Mouse (Mus musculus) limb, embryonic 14.5 days (tissue): ENCODE measurements at regions not wholly inside any gene's neighbourhood (a gene's known extent, or its start where the extent isn't known, plus 50 kb on each side); places are given as distances from the start of the nearest gene placed in this dataset.

ENCODE experiments used
- ATAC-seq: fragments of 200-750 bp; cut with Nextera tagmentation; 2 replicates; pipeline ENCODE4 v1.8.0; 2017; ENCODE audit warnings: low read depth, moderate number of reproducible peaks, moderate TSS enrichment; ENCODE audit not compliant: low FRiP score
- DNase-seq: peaks from one replicate; pipeline ENCODE4 v3.0.0-alpha.2; 2015; ENCODE audit warnings: low spot score
- H3K27ac ChIP-seq: fragments of 300-500 bp; sonication (generic); replicated peaks from 2 replicates; pipeline ENCODE4 v1.5.1; 2014; ENCODE audit warnings: low read depth, mild to moderate bottlenecking, low read length, moderate library complexity, mixed read lengths
- H3K27me3 ChIP-seq: fragments of 300-500 bp; sonication (generic); 2 replicates; pipeline ENCODE4 v1.6.1; 2014; ENCODE audit warnings: low read length, mixed read lengths; ENCODE audit not compliant: control insufficient read depth, insufficient read depth
- H3K36me3 ChIP-seq: fragments of 300-500 bp; sonication (generic); 2 replicates; pipeline ENCODE4 v1.6.1; 2014; ENCODE audit warnings: mild to moderate bottlenecking, low read length, moderate library complexity, mixed read lengths; ENCODE audit not compliant: control insufficient read depth, insufficient read depth
- H3K4me1 ChIP-seq: fragments of 300-500 bp; sonication (generic); 2 replicates; pipeline ENCODE4 v1.6.1; 2014; ENCODE audit warnings: antibody characterized with exemption, low read length, mixed read lengths; ENCODE audit not compliant: control insufficient read depth, insufficient read depth
- H3K4me2 ChIP-seq: fragments of 300-500 bp; sonication (generic); replicated peaks from 2 replicates; pipeline ENCODE4 v1.6.1; 2014; ENCODE audit warnings: low read depth, mild to moderate bottlenecking, low read length, moderate library complexity; ENCODE audit not compliant: severe bottlenecking
- H3K4me3 ChIP-seq: fragments of 300-500 bp; sonication (generic); replicated peaks from 2 replicates; pipeline ENCODE4 v1.5.1; 2014; ENCODE audit warnings: low read length
- H3K9ac ChIP-seq: fragments of 300-500 bp; sonication (generic); 2 replicates; pipeline ENCODE4 v1.6.1; 2014; ENCODE audit warnings: mild to moderate bottlenecking, low read depth, low read length, moderate library complexity; ENCODE audit not compliant: severe bottlenecking
- H3K9me3 ChIP-seq: fragments of 300-500 bp; sonication (generic); 2 replicates; pipeline ENCODE4 v1.6.1; 2016; ENCODE audit warnings: low read length; ENCODE audit not compliant: control insufficient read depth
- POLR2A ChIP-seq: fragments of 200-500 bp; IDR thresholded peaks from 2 replicates; pipeline ENCODE4 v1.8.0; 2012; ENCODE audit warnings: inconsistent platforms, mild to moderate bottlenecking, moderate library complexity, borderline replicate concordance; ENCODE audit not compliant: insufficient read depth, insufficient read length; ENCODE audit errors: extremely low read depth
- WGBS: fragments of 180-500 bp; shearing (Covaris S2); extraction: QIAGEN DNeasy Blood & Tissue Kit; methylation state at CpG from one replicate; pipeline ENCODE4 v1.1.7; 2014; 5-methylcytosine and 5-hydroxymethylcytosine counted together

DNA sequence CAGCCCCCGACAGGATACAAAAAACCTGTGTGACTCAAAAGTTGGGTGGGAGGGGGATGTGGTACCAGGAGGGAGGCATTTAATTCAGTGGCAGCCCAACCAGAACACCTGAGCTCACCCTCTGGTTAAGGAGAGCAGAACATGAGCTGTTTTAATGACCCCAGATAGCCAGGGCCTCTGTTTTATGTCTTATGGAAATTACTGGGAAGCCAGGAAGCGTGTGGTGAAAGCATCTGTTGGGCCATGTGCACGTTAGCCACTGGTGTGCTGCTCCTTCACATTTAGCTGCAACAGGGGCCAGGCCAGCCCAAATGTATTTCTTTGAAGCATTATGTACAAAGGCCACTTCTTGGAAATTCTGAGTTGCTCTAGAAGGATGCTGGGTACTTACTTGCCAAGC, 308.2 kb upstream of the Hnrnpa3 start:
- no peak overlapping the region for H3K4me2 ChIP-seq
- WGBS, result 20% methylated on average over 3 of the region's 3 CpGs
- H3K27me3 ChIP-seq, result no peaks in the 10 kb centered on the region
- no peak overlapping the region for H3K4me3 ChIP-seq
- no peaks in the 10 kb centered on the region for H3K9me3 ChIP-seq
- ATAC-seq, result no peak
- no peak overlapping the region for H3K9ac ChIP-seq
- H3K36me3 ChIP-seq, result no peaks in the 10 kb centered on the region
- H3K27ac ChIP-seq, result no peak overlapping the region
- no peaks in the 10 kb centered on the region for H3K4me1 ChIP-seq
- TF ChIP-seq POLR2A, result no peak
- DNase-seq, result no peak

DNA sequence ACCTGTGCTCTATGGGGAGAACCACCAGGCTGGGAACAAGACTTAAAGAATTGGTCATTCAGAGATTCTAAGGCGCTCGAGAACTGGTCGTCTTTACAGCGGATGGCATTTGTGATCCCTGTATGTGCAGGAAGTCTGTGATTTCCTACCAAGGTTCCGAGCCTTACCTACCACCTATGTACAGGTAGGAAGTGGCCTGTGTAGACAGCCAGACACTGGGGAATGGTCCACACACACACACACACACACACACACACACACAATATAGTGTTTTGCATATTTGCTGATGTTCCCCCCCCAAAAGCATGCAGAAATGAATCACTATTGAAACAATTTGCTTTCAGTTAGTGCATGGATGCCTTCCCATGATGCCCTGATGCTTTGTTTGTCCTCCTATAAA, 307.1 kb upstream of the Hnrnpa3 start:
- DNase-seq (no peak), ATAC-seq (no peak)
- no peaks in the 10 kb centered on the region for H3K27me3 ChIP-seq
- no peaks in the 10 kb centered on the region for H3K36me3 ChIP-seq
- H3K9me3 ChIP-seq, result no peaks in the 10 kb centered on the region
- H3K27ac ChIP-seq, result no peak overlapping the region
- no peak for TF ChIP-seq POLR2A
- no peaks in the 10 kb centered on the region for H3K4me1 ChIP-seq
- H3K4me2 ChIP-seq, result no peak overlapping the region
- H3K9ac ChIP-seq, result no peak overlapping the region
- WGBS, result 67% methylated on average over 5 of the region's 5 CpGs
- no peak overlapping the region for H3K4me3 ChIP-seq

DNA sequence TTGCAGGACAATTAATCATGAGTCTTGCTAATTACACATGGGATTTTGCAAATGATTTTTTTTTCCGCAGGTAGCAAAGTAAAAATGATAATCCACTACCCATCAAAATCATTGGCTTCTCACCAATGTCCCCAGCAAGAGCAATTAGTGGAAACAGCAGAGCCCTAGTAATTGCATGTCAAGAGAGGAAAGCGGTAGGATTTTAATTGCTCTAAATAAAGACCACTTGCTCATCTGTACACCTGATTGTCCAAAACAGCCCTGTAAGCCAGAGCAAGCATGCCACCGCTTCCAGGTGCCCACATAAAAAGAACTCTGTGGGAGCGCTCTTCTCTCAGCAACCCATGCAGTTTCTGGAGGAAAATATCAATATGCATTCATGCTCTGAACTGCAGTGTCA, 306.5 kb upstream of the Hnrnpa3 start:
- H3K9me3 ChIP-seq, result no peaks in the 10 kb centered on the region
- no peaks in the 10 kb centered on the region for H3K27me3 ChIP-seq
- H3K4me3 ChIP-seq, result no peak overlapping the region
- no peak overlapping the region for H3K4me2 ChIP-seq
- TF ChIP-seq POLR2A, result no peak
- ATAC-seq (no peak), DNase-seq (no peak)
- H3K27ac ChIP-seq, result no peak overlapping the region
- 40% methylated on average over 4 of the region's 4 CpGs for WGBS
- no peaks in the 10 kb centered on the region for H3K4me1 ChIP-seq
- H3K9ac ChIP-seq, result no peak overlapping the region
- H3K36me3 ChIP-seq, result no peaks in the 10 kb centered on the region

DNA sequence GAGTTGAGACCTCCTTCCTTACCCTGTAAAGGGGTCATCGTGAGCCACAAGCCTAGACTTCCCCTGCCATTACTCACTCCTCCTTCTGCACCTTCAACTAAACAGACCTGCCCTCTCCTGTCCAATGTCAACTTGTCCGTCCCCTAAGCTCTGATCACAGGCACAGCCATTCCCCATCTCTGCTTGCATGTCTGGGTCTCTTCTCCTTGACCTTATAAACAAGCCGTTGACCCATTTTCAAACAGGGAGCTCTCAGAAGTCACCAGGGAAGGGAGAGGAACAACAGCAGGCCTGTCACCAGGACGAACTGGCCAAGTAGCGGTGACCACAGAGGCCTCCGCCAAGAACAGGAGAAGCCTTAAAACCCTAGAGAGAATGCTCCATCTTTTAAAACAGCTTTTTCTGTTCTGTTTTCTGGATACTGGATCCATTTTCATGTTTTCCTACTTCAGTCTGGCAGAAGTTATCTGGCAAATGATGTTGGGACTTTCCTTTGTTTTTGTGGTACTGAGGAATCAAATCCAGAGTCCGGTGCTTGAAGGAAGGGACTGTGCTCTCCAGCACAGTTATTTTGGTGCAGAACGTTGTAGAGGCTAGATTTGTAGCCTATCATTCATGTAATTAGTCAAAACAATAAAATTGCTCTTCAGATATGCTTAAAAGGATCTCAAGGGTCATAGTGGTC, 302.2 kb upstream of the Hnrnpa3 start:
- no peak for TF ChIP-seq POLR2A
- H3K4me1 ChIP-seq, result no peaks in the 10 kb centered on the region
- H3K27ac ChIP-seq, result no peak overlapping the region
- no peak overlapping the region for H3K4me2 ChIP-seq
- WGBS, result 67% methylated on average over 8 of the region's 8 CpGs
- H3K27me3 ChIP-seq, result no peaks in the 10 kb centered on the region
- no peaks in the 10 kb centered on the region for H3K36me3 ChIP-seq
- ATAC-seq (no peak), DNase-seq (no peak)
- H3K4me3 ChIP-seq, result no peak overlapping the region
- H3K9ac ChIP-seq, result no peak overlapping the region
- no peaks in the 10 kb centered on the region for H3K9me3 ChIP-seq

DNA sequence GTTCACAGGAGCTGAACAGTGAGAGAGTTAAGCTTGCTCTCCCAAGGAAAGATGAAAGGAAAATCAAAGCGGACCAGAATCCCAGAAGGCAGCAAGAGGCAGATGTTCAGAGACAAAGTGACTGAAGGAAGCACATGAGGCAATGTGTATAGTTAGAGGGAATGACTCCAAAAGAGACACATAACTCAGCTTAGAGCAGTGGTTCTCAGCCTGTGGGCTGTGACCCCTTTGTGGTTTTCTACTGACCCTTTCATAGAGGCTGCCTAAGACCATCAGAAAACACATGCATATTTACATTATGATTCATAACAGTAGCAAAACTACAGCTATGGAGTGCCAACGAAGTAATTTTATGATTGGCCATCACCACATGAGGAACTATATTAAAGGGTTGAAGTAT, 301.5 kb upstream of the Hnrnpa3 start:
- 57% methylated on average over 2 of the region's 2 CpGs for WGBS
- no peaks in the 10 kb centered on the region for H3K27me3 ChIP-seq
- no peak overlapping the region for H3K9ac ChIP-seq
- H3K9me3 ChIP-seq, result no peaks in the 10 kb centered on the region
- H3K27ac ChIP-seq, result no peak overlapping the region
- H3K36me3 ChIP-seq, result no peaks in the 10 kb centered on the region
- no peak overlapping the region for H3K4me3 ChIP-seq
- DNase-seq, result no peak
- no peaks in the 10 kb centered on the region for H3K4me1 ChIP-seq
- TF ChIP-seq POLR2A, result no peak
- no peak for ATAC-seq
- H3K4me2 ChIP-seq, result no peak overlapping the region

DNA sequence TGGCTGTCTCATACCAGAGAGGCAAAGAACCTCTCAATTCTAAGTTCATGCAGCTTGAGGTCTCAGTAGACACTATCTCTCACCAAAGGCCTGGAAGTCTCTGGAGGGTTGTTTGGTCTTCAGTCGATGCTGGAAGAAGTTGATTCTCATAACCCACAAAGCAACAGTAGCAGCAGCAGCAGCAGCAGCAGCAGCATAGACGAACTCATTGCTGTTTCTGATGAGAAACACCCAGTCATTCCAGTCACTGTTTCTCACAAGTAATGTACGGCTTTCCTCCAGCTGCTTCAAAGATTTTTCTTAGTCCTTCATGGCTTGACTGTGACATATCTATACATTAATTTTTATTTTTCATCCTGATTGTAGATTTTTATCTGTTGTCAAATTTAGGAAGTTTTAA, 298.1 kb upstream of the Hnrnpa3 start:
- Histone ChIP-seq H3K4me1 (no peaks in the 10 kb centered on the region), H3K27me3 (no peaks in the 10 kb centered on the region), H3K4me2 (no peak overlapping the region), H3K9ac (no peak overlapping the region), H3K9me3 (no peaks in the 10 kb centered on the region), H3K27ac (no peak overlapping the region), H3K36me3 (no peaks in the 10 kb centered on the region), H3K4me3 (no peak overlapping the region)
- no peak for TF ChIP-seq POLR2A
- no peak for ATAC-seq
- DNase-seq, result no peak
- 59% methylated on average over 3 of the region's 3 CpGs for WGBS
